9 mouse cellular contexts compared by ENCODE assay signal in genomic region chr2:151739505-151739904, GRCm38 (mm10). TPM values are rescaled to one million over a fixed set of nuclear protein-coding genes. Genes with fewer than 3 reads are reported as not detected.
A peak's percentile ranks its signal among the peaks of the same experiment; 100 is the strongest.
DNase-seq lines count a peak whose midpoint lies in the region; ATAC-seq and TF ChIP-seq lines count a peak whose summit lies in the region.
"Had no signal": no experiment of that assay in that cellular context is flagged by ENCODE, and none has a peak within 500 bp of the region (broad histone marks: within the 10 kb centered on the region; RNA-seq: fewer than 3 reads in every experiment).

No protein-coding gene starts in this region.

- TF ChIP-seq POLR2A in liver, adult 2 months (IDR thresholded peaks at IDR 0.05; ENCODE audit: extremely low read depth, insufficient read depth, low read length): no peak
- no peak for TF ChIP-seq POLR2A in lung, adult 2 months (IDR thresholded peaks at IDR 0.05; ENCODE audit: borderline replicate concordance, extremely low read depth, low read depth, low read length)

- H3K4me3 ChIP-seq in megakaryocyte, embryonic 14.5 days (replicated peaks): peak overlapping the region; percentile 96
- H3K4me3 ChIP-seq in forebrain, embryonic 13.5 days: 0 out of 2 replicates have a peak overlapping the region, but pooled peaks have one; percentile 95
- H3K4me3 ChIP-seq in liver, adult 2 months (ENCODE audit: insufficient read depth, low read depth, low read length): peak overlapping the region; percentile 20; the same call in 1 of the 2 replicates
- H3K4me3 ChIP-seq in neural tube, embryonic 15.5 days (replicated peaks): peak overlapping the region; percentile 97; the same call in 1 of the 2 replicates
- no peak overlapping the region for H3K4me3 ChIP-seq in lung, adult 2 months (replicated peaks; ENCODE audit: extremely low read depth, low read depth, low read length)

- ATAC-seq in megakaryocyte, adult 5-6 weeks (ENCODE audit: poor library complexity, severe bottlenecking): no peak
- ATAC-seq in forebrain, embryonic 13.5 days: no peak
- no peak for ATAC-seq in neural tube, embryonic 15.5 days (ENCODE audit: low FRiP score)

- no peak for TF ChIP-seq CTCF in liver, adult 2 months (IDR thresholded peaks at IDR 0.05; ENCODE audit: low read depth, low read length)
- no peak for TF ChIP-seq CTCF in lung, adult 2 months (IDR thresholded peaks at IDR 0.05; ENCODE audit: insufficient read depth, low read length)

- no peak for DNase-seq in liver, adult 2 months (ENCODE audit: extremely low read depth, low read depth, low spot score)
- no peak for DNase-seq in kidney, postnatal 25 days
- DNase-seq in lung, postnatal 10 days: no peak
- DNase-seq in lung, adult 2 months: no peak
- DNase-seq: layer of hippocampus, postnatal 36 days had no signal

- peaks cover 23% of the 10 kb centered on the region; the same call in 1 of the 2 replicates for H3K79me2 ChIP-seq in liver, adult 2 months (ENCODE audit: control insufficient read depth, insufficient read depth, low read length)

- peaks cover 27% of the 10 kb centered on the region for H3K36me3 ChIP-seq in megakaryocyte, embryonic 14.5 days (replicated peaks; ENCODE audit: low read length)
- H3K36me3 ChIP-seq in forebrain, embryonic 13.5 days (ENCODE audit: poor library complexity, severe bottlenecking): peaks cover 8% of the 10 kb centered on the region
- peaks cover 10% of the 10 kb centered on the region; the same call in 1 of the 2 replicates for H3K36me3 ChIP-seq in liver, adult 2 months (ENCODE audit: control insufficient read depth, insufficient read depth, low read length)
- peaks cover 4% of the 10 kb centered on the region for H3K36me3 ChIP-seq in neural tube, embryonic 15.5 days

- peak overlapping the region; percentile 88 for H3K4me2 ChIP-seq in forebrain, embryonic 13.5 days
- H3K4me2 ChIP-seq in neural tube, embryonic 15.5 days: peak overlapping the region; percentile 85

- peaks cover 81% of the 10 kb centered on the region for H3K4me1 ChIP-seq in megakaryocyte, embryonic 14.5 days
- peaks cover 25% of the 10 kb centered on the region for H3K4me1 ChIP-seq in forebrain, embryonic 13.5 days
- H3K4me1 ChIP-seq in liver, adult 2 months (ENCODE audit: control insufficient read depth, insufficient read depth, low read length): peaks cover 18% of the 10 kb centered on the region
- peaks cover 34% of the 10 kb centered on the region for H3K4me1 ChIP-seq in neural tube, embryonic 15.5 days
- peaks cover 8% of the 10 kb centered on the region; the same call in 1 of the 2 replicates for H3K4me1 ChIP-seq in lung, adult 2 months (ENCODE audit: control insufficient read depth, insufficient read depth, low read length)

- H3K27ac ChIP-seq in forebrain, embryonic 13.5 days: no peak overlapping the region
- peak overlapping the region; percentile 71 for H3K27ac ChIP-seq in liver, adult 2 months (replicated peaks; ENCODE audit: insufficient read depth, low read depth, low read length)
- H3K27ac ChIP-seq in neural tube, embryonic 15.5 days (replicated peaks): no peak overlapping the region

- H3K27me3 ChIP-seq in megakaryocyte, embryonic 14.5 days (replicated peaks): peaks cover 3% of the 10 kb centered on the region
- 0 out of 2 replicates have a peak, but pooled peaks cover 5% of the 10 kb centered on the region for H3K27me3 ChIP-seq in forebrain, embryonic 13.5 days
- H3K27me3 ChIP-seq in liver, adult 2 months (ENCODE audit: control insufficient read depth, insufficient read depth, low read length): no peaks in the 10 kb centered on the region
- H3K27me3 ChIP-seq in neural tube, embryonic 15.5 days (replicated peaks): no peaks in the 10 kb centered on the region

- no peaks in the 10 kb centered on the region for H3K9me3 ChIP-seq in megakaryocyte, embryonic 14.5 days
- no peaks in the 10 kb centered on the region for H3K9me3 ChIP-seq in forebrain, embryonic 13.5 days (replicated peaks)
- H3K9me3 ChIP-seq in neural tube, embryonic 15.5 days (replicated peaks): no peaks in the 10 kb centered on the region

- 87% methylated on average over 7 of the region's 7 CpGs for WGBS in forebrain, embryonic 13.5 days
- 62% methylated on average over 7 of the region's 7 CpGs for WGBS in liver, adult 2 months
- WGBS in neural tube, embryonic 15.5 days: 93% methylated on average over 7 of the region's 7 CpGs
- 87% methylated on average over 7 of the region's 7 CpGs for WGBS in lung, adult 2 months

- H3K9ac ChIP-seq in forebrain, embryonic 13.5 days: no peak overlapping the region
- H3K9ac ChIP-seq in liver, adult 2 months (ENCODE audit: low read depth, low read length): peak overlapping the region; percentile 21
- 0 out of 2 replicates have a peak overlapping the region, but pooled peaks have one; percentile 80 for H3K9ac ChIP-seq in neural tube, embryonic 15.5 days (replicated peaks)

RNA-seq across cellular contexts. Expression of gene Psmf1, which starts 4.5 kb away (rescaled TPM):
- polyA plus RNA-seq in megakaryocyte, embryonic 14.5 days (2012; ENCODE audit: insufficient read depth, low replicate concordance): 41.0 and 47.6 TPM in 2 replicates
- 18.0 and 19.0 TPM in 2 replicates for total RNA-seq in megakaryocyte, adult 5-6 weeks (2015)
- total RNA-seq in megakaryocyte, adult 5-6 weeks (2017): 10.1 and 10.8 TPM in 2 replicates
- polyA plus RNA-seq in forebrain, embryonic 13.5 days (2015; fragmentation: Nextera tagmentation; extraction: Ambion mirVana): 49.9 and 50.9 TPM in 2 replicates
- total RNA-seq in liver, adult 2 months (2014; rRNA removed): 7.5 and 9.2 TPM in 2 replicates
- 39.2 and 46.0 TPM in 2 replicates for polyA plus RNA-seq in liver, adult 2 months (2012; rRNA removed)
- 58.3 and 60.5 TPM in 2 replicates for polyA plus RNA-seq in neural tube, embryonic 15.5 days (2015; fragmentation: Nextera tagmentation; extraction: Ambion mirVana)
- polyA plus RNA-seq in lung, adult 2 months (2012; rRNA removed): 31.0 and 41.1 TPM in 2 replicates

RNA-seq across cellular contexts. Expression of gene Tmem74b, which starts 37.7 kb away (rescaled TPM):
- polyA plus RNA-seq in megakaryocyte, embryonic 14.5 days (2012; ENCODE audit: insufficient read depth, low replicate concordance): 0.08 TPM in 1 of 2 replicates, not detected in the other
- total RNA-seq in megakaryocyte, adult 5-6 weeks (2015): not detected in 2 replicates
- total RNA-seq in megakaryocyte, adult 5-6 weeks (2017): not detected in 2 replicates
- 13.3 and 16.9 TPM in 2 replicates for polyA plus RNA-seq in forebrain, embryonic 13.5 days (2015; fragmentation: Nextera tagmentation; extraction: Ambion mirVana)
- not detected in 2 replicates for total RNA-seq in liver, adult 2 months (2014; rRNA removed)
- not detected in 2 replicates for polyA plus RNA-seq in liver, adult 2 months (2012; rRNA removed)
- polyA plus RNA-seq in neural tube, embryonic 15.5 days (2015; fragmentation: Nextera tagmentation; extraction: Ambion mirVana): 24.5 and 30.5 TPM in 2 replicates
- 0.29 and 0.32 TPM in 2 replicates for polyA plus RNA-seq in lung, adult 2 months (2012; rRNA removed)

Comparison
In these comparisons a context has a peak if more than half of its experiments do, and no peak if none do; other contexts are left out.
1. RNA of gene Tmem74b, which starts 37.7 kb away (polyA plus RNA-seq): 24.5 to 30.5 TPM in neural tube, embryonic 15.5 days and 13.3 to 16.9 TPM in forebrain, embryonic 13.5 days; 0.29 to 0.32 TPM in lung, adult 2 months, 0.08 TPM in megakaryocyte, embryonic 14.5 days and not detected in liver, adult 2 months; every median in the first group is over 10 times any median in the second.